Mouse (Mus musculus): ENCODE results near the gene Kpna7. TPM values are rescaled to one million over a fixed set of nuclear protein-coding genes. Genes with fewer than 3 reads are reported as not detected.

The Kpna7 gene
- polyA plus RNA-seq, 1 experiment from 2014 or later: not detected

DNA sequence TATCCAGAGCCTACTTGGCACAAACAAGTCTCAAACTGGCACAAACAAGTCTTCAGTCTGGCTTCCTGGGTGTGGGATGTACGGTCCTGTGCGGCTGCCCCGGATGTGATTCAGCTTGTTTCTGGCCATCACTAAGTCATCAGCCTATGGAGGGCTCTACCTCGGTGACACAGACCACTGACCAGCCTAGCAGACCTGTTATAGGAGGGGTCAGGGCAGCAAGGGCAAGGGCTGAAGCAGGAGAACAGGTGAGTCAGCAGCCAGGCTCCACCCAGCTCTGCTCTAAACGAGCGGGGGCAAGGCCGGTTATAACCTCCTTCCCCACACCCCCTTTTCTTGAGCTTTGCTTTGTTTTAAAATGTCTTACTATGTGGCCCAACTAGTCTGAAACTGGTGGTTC, 129.4 kb downstream of the Kpna7 start:
- no peaks in the 10 kb centered on the region for H3K36me3 ChIP-seq (ENCODE audit: control insufficient read depth, insufficient read depth, low read length)
- H3K4me3 ChIP-seq (ENCODE audit: low read depth, low read length): no peak overlapping the region
- no peak overlapping the region for H3K9ac ChIP-seq (ENCODE audit: low read depth, low read length)
- no peak overlapping the region for H3K4me2 ChIP-seq
- no peak for ATAC-seq (replicated peaks; ENCODE audit: insufficient number of reproducible peaks, low FRiP score, low TSS enrichment)
- peaks cover 19% of the 10 kb centered on the region for H3K4me1 ChIP-seq (ENCODE audit: control insufficient read depth, insufficient read depth, low read length)
- no peaks in the 10 kb centered on the region for H3K27me3 ChIP-seq (ENCODE audit: control insufficient read depth, insufficient read depth, low read length)
- H3K27ac ChIP-seq (ENCODE audit: low read depth, low read length): no peak overlapping the region
- H3K9me3 ChIP-seq (replicated peaks; ENCODE audit: control insufficient read depth, low read length): no peaks in the 10 kb centered on the region
- WGBS (ENCODE audit: insufficient replicate concordance): 84% methylated on average over 7 of the region's 7 CpGs

DNA sequence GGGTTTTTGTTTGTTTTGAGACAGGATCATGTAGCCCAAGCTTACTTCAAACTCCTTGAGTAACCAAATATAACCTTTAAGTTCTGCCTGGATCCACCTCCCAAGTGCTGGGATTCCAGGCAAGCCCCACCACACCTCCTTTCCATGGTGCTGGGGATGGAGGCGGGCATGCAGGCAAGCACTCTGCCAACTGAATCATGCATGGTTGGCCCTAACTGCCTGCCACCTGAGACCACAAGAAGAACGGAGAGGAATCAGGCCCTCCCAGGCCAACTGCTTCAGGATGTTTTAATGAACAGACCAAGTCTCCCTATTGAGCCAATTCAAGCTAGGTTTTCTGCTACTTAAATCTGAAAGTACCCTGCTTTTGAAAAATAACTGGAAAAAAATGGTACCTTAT, 131.2 kb downstream of the Kpna7 start:
- Histone ChIP-seq H3K36me3 (ENCODE audit: control insufficient read depth, insufficient read depth, low read length) (no peaks in the 10 kb centered on the region), H3K4me2 (no peak overlapping the region), H3K4me1 (ENCODE audit: control insufficient read depth, insufficient read depth, low read length) (peaks cover 9% of the 10 kb centered on the region), H3K9me3 (replicated peaks; ENCODE audit: control insufficient read depth, low read length) (no peaks in the 10 kb centered on the region), H3K9ac (ENCODE audit: low read depth, low read length) (no peak overlapping the region), H3K27ac (ENCODE audit: low read depth, low read length) (no peak overlapping the region), H3K27me3 (ENCODE audit: control insufficient read depth, insufficient read depth, low read length) (no peaks in the 10 kb centered on the region), H3K4me3 (ENCODE audit: low read depth, low read length) (no peak overlapping the region)
- ATAC-seq (replicated peaks; ENCODE audit: insufficient number of reproducible peaks, low FRiP score, low TSS enrichment): no peak
- 65% methylated on average over 2 of the region's 2 CpGs for whole genome bisulfite sequencing (ENCODE audit: insufficient replicate concordance)

DNA sequence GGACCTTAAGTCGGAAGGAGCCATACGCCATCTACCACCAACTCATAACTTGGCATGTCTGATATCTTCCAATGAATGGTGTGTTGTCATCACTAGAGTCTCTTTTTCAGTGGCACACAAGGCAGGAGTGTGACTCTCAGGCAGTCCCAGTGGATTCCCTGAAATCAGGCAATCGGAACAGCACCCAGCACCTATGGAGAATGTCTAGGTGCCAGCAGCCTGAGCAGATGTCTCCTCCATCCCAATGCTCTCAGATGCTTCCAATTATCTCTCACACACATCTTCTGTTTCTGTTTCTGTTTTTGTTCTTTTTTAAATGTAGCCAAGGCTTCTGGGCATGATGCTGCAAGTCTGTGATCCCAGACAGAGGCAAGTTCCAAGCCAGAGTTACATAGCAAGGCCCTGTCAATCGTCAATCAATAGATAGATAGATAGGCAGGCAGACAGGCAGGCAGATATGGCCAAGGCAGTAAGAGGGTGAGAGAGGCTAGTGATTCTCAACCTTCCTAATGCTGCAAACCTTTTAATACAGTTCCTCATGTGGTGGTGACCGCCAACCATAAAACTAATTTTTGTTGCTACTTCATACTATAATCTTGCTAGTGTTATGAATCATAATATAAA, 133.3 kb downstream of the Kpna7 start:
- H3K36me3 ChIP-seq (ENCODE audit: control insufficient read depth, insufficient read depth, low read length): no peaks in the 10 kb centered on the region

DNA sequence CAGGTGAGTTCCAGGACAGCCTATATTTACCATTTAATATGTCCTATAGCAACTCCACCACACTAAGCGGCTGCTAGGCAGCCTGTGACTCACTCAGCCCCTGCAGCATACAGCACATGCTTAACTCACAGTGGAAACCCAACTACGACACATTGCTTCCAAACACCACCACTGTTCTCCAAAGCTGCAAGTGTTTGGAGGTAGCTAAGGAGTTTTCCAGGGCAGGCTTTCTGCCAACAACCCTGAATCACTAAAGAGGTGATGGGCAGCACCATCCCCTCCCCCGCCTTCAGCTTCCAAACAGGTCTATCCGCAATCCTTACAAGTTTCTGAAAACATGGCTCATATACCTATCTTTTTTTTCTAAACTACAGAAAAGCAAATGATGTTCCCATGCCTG, 134.0 kb downstream of the Kpna7 start:
- Histone ChIP-seq H3K27me3 (ENCODE audit: control insufficient read depth, insufficient read depth, low read length) (no peaks in the 10 kb centered on the region), H3K4me3 (ENCODE audit: low read depth, low read length) (no peak overlapping the region), H3K4me1 (ENCODE audit: control insufficient read depth, insufficient read depth, low read length) (peaks cover 9% of the 10 kb centered on the region), H3K27ac (ENCODE audit: low read depth, low read length) (no peak overlapping the region), H3K9ac (ENCODE audit: low read depth, low read length) (no peak overlapping the region), H3K36me3 (ENCODE audit: control insufficient read depth, insufficient read depth, low read length) (no peaks in the 10 kb centered on the region), H3K9me3 (replicated peaks; ENCODE audit: control insufficient read depth, low read length) (no peaks in the 10 kb centered on the region), H3K4me2 (no peak overlapping the region)
- WGBS (ENCODE audit: insufficient replicate concordance): 76% methylated on average over 4 of the region's 4 CpGs
- no peak for ATAC-seq (replicated peaks; ENCODE audit: insufficient number of reproducible peaks, low FRiP score, low TSS enrichment)

More for the DNA sequence above, 133.3 kb downstream of the Kpna7 start:
- Histone ChIP-seq H3K4me1 (ENCODE audit: control insufficient read depth, insufficient read depth, low read length) (peaks cover 9% of the 10 kb centered on the region), H3K27me3 (ENCODE audit: control insufficient read depth, insufficient read depth, low read length) (no peaks in the 10 kb centered on the region), H3K27ac (ENCODE audit: low read depth, low read length) (no peak overlapping the region), H3K9me3 (replicated peaks; ENCODE audit: control insufficient read depth, low read length) (no peaks in the 10 kb centered on the region), H3K9ac (ENCODE audit: low read depth, low read length) (no peak overlapping the region), H3K4me2 (no peak overlapping the region), H3K4me3 (ENCODE audit: low read depth, low read length) (no peak overlapping the region)
- no peak for ATAC-seq (replicated peaks; ENCODE audit: insufficient number of reproducible peaks, low FRiP score, low TSS enrichment)
- 89% methylated on average over 5 of the region's 5 CpGs for WGBS (ENCODE audit: insufficient replicate concordance)

DNA sequence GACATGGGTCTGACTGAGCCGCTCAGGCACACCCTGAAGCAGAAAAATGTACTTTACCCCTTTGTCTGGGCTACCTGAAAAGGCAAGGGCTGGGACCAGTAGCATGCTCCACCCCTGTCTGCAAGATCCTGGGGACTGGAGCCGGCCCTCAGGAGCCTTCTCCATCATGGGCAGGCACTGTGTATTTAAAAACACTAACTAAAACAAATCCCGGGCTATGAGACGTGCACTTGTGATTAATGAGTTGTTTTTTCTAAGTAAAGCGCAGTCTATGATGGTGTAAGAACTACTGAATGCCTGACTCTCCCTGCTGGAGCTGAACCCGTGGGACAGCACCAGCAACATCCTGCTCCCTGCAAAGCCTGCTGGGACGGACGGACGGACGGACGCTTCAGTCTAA, 135.4 kb downstream of the Kpna7 start:
- no peak overlapping the region for H3K4me2 ChIP-seq
- WGBS (ENCODE audit: insufficient replicate concordance): 60% methylated on average over 11 of the region's 11 CpGs

DNA sequence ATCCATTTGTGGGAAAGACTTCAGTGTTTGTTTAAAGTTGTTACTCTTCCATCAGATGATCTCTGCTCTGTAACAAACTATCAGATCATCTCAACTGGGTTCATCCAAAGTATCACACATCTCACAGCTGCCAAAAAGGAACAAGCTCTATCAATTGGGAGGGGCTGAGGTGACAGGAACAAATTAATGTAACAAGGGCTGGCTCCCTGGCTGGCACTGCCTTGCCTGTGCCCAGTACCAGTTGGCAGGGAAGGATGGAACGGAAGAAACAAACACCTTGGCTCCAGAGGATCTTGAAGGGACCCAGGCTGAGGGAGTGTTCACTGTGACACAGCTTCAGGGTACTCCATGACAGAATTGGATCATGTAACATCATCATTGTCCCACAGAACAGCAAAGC, 135.8 kb downstream of the Kpna7 start:
- no peak overlapping the region for H3K9ac ChIP-seq (ENCODE audit: low read depth, low read length)
- H3K9me3 ChIP-seq (replicated peaks; ENCODE audit: control insufficient read depth, low read length): no peaks in the 10 kb centered on the region
- WGBS (ENCODE audit: insufficient replicate concordance): 85% methylated on average over 1 of the region's 1 CpGs
- no peak for ATAC-seq (replicated peaks; ENCODE audit: insufficient number of reproducible peaks, low FRiP score, low TSS enrichment)
- no peak overlapping the region for H3K4me3 ChIP-seq (ENCODE audit: low read depth, low read length)
- H3K27ac ChIP-seq (ENCODE audit: low read depth, low read length): no peak overlapping the region
- H3K4me1 ChIP-seq (ENCODE audit: control insufficient read depth, insufficient read depth, low read length): peaks cover 6% of the 10 kb centered on the region
- H3K4me2 ChIP-seq: no peak overlapping the region
- no peaks in the 10 kb centered on the region for H3K36me3 ChIP-seq (ENCODE audit: control insufficient read depth, insufficient read depth, low read length)
- no peaks in the 10 kb centered on the region for H3K27me3 ChIP-seq (ENCODE audit: control insufficient read depth, insufficient read depth, low read length)

More for the DNA sequence above, 135.4 kb downstream of the Kpna7 start:
- Histone ChIP-seq H3K27ac (ENCODE audit: low read depth, low read length) (no peak overlapping the region), H3K4me1 (ENCODE audit: control insufficient read depth, insufficient read depth, low read length) (peaks cover 7% of the 10 kb centered on the region; the same call in 1 of the 2 replicates), H3K36me3 (ENCODE audit: control insufficient read depth, insufficient read depth, low read length) (no peaks in the 10 kb centered on the region), H3K9ac (ENCODE audit: low read depth, low read length) (no peak overlapping the region), H3K27me3 (ENCODE audit: control insufficient read depth, insufficient read depth, low read length) (no peaks in the 10 kb centered on the region), H3K9me3 (replicated peaks; ENCODE audit: control insufficient read depth, low read length) (no peaks in the 10 kb centered on the region), H3K4me3 (ENCODE audit: low read depth, low read length) (no peak overlapping the region)
- no peak for ATAC-seq (replicated peaks; ENCODE audit: insufficient number of reproducible peaks, low FRiP score, low TSS enrichment)

DNA sequence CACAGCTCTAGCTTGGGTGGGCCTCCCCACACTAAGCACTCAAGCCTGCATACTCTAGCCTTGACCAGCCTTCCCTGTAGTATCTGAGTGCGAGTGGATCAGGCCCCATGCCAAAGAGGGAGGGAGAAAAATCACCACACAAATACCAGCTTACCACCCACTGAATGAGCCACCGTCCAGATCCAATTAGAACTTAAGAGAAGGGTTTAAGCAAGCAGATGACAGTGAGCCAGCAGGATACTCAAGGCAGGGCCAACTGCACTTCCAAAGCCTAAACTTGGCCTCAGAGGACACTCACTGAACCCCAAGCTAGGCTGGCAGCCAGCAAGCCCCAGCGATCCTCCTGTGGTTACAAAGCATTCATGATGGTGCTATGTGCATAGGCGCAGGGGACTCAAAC, 137.8 kb downstream of the Kpna7 start:
- Histone ChIP-seq H3K27me3 (ENCODE audit: control insufficient read depth, insufficient read depth, low read length) (no peaks in the 10 kb centered on the region), H3K27ac (ENCODE audit: low read depth, low read length) (no peak overlapping the region), H3K36me3 (ENCODE audit: control insufficient read depth, insufficient read depth, low read length) (no peaks in the 10 kb centered on the region), H3K4me2 (no peak overlapping the region), H3K9ac (ENCODE audit: low read depth, low read length) (no peak overlapping the region), H3K9me3 (replicated peaks; ENCODE audit: control insufficient read depth, low read length) (no peaks in the 10 kb centered on the region), H3K4me3 (ENCODE audit: low read depth, low read length) (no peak overlapping the region), H3K4me1 (ENCODE audit: control insufficient read depth, insufficient read depth, low read length) (peaks cover 14% of the 10 kb centered on the region)
- WGBS (ENCODE audit: insufficient replicate concordance): 67% methylated on average over 4 of the region's 4 CpGs
- ATAC-seq (replicated peaks; ENCODE audit: insufficient number of reproducible peaks, low FRiP score, low TSS enrichment): no peak

DNA sequence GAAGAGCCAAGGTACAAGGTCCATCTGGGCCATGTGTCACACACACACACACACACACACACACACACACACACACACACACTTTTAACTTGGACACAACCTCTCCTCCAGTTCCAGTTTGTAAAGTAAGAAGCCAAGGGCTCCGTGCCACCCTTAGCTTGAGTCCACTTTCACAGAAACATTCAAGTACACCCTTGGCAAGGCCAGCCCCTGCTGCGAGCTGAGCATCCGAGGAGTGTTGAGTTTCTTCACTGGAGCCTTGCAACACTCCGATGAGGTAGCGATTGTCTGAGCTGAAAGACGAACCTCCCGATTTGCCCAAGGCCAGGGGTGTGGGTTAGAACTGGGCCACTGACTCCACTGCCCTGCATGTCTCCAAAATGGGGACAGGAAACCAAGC, 138.9 kb downstream of the Kpna7 start:
- no peak for ATAC-seq (replicated peaks; ENCODE audit: insufficient number of reproducible peaks, low FRiP score, low TSS enrichment)
- H3K9me3 ChIP-seq (replicated peaks; ENCODE audit: control insufficient read depth, low read length): no peaks in the 10 kb centered on the region
- 79% methylated on average over 7 of the region's 7 CpGs for WGBS (ENCODE audit: insufficient replicate concordance)
- no peak overlapping the region for H3K4me2 ChIP-seq
- H3K4me1 ChIP-seq (ENCODE audit: control insufficient read depth, insufficient read depth, low read length): peaks cover 21% of the 10 kb centered on the region
- no peak overlapping the region for H3K4me3 ChIP-seq (ENCODE audit: low read depth, low read length)
- H3K36me3 ChIP-seq (ENCODE audit: control insufficient read depth, insufficient read depth, low read length): no peaks in the 10 kb centered on the region
- no peaks in the 10 kb centered on the region for H3K27me3 ChIP-seq (ENCODE audit: control insufficient read depth, insufficient read depth, low read length)
- no peak overlapping the region for H3K27ac ChIP-seq (ENCODE audit: low read depth, low read length)
- no peak overlapping the region for H3K9ac ChIP-seq (ENCODE audit: low read depth, low read length)

DNA sequence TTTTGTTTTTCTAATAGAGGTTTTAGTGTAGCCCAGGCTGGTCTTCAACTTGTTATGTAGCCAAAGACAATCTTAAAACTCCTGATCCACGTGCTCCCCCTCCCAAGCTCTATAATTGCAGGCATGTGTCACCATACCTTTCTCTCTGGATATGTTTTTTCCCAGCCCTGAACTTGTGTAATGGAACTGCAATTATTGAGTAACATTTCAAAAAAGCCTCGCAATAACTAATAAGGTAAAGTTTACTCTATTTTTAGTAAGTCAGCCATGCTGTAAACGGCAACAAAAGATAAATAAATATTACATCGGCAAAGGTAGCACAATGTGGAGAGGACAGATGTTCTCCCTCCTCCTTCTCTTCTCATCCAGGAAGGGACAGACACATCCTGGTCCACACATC, 139.5 kb downstream of the Kpna7 start:
- no peak for ATAC-seq (replicated peaks; ENCODE audit: insufficient number of reproducible peaks, low FRiP score, low TSS enrichment)
- peaks cover 21% of the 10 kb centered on the region for H3K4me1 ChIP-seq (ENCODE audit: control insufficient read depth, insufficient read depth, low read length)
- no peak overlapping the region for H3K27ac ChIP-seq (ENCODE audit: low read depth, low read length)
- H3K27me3 ChIP-seq (ENCODE audit: control insufficient read depth, insufficient read depth, low read length): no peaks in the 10 kb centered on the region
- H3K9ac ChIP-seq (ENCODE audit: low read depth, low read length): no peak overlapping the region
- no peak overlapping the region for H3K4me2 ChIP-seq
- H3K9me3 ChIP-seq (replicated peaks; ENCODE audit: control insufficient read depth, low read length): no peaks in the 10 kb centered on the region
- H3K4me3 ChIP-seq (ENCODE audit: low read depth, low read length): no peak overlapping the region
- 68% methylated on average over 4 of the region's 4 CpGs for WGBS (ENCODE audit: insufficient replicate concordance)
- no peaks in the 10 kb centered on the region for H3K36me3 ChIP-seq (ENCODE audit: control insufficient read depth, insufficient read depth, low read length)

Measured in heart, embryonic 11.5 days (tissue).